Mouse (Mus musculus): ENCODE results near the gene Cyp2c54. TPM values are rescaled to one million over a fixed set of nuclear protein-coding genes. Genes with fewer than 3 reads are reported as not detected.
"Not testable (repeated sequence)": the region's sequence is repeated elsewhere in the genome, so short reads cannot be mapped to it uniquely, and the experiment has no call there.

The Cyp2c54 gene
- not detected in 2 replicates for polyA plus RNA-seq (2014; fragmentation: Nextera tagmentation; extraction: Ambion mirVana)

DNA sequence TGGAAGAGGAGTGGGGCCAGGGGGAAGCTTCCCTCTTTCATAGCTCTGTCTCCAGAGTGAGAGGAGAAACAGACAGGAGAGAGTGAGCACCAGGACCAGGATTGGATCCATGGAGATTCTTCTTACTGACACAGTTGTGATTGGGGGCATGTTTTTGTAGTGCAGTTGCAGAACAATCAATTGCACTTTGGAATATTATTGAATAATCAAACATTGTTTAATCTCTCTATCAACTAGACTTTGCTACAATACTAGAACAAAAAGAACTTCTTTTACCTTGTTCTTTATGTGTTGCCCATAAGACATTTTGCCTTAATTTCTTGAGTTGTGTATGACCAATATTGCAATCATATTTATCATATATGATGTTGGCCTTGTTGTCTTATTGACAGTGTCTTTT is at the start of gene Cyp2c54:
Gene Cyp2c54, minus strand, starts transcription at position 127 of the 400 bp plus-strand sequence.
- Histone ChIP-seq H3K4me3 (ENCODE audit: low read length) (no peak within 1 kb of the TSS), H3K9ac (ENCODE audit: low read depth, low read length) (no peak within 1 kb of the TSS), H3K36me3 (ENCODE audit: control insufficient read depth, insufficient read depth, low read length) (no peaks in the 10 kb centered on the region), H3K27me3 (ENCODE audit: control insufficient read depth, insufficient read depth, low read length) (no peaks in the 10 kb centered on the region), H3K4me2 (replicated peaks; ENCODE audit: low read depth, low read length) (no peak within 1 kb of the TSS), H3K9me3 (ENCODE audit: control insufficient read depth, low read length) (no peaks in the 10 kb centered on the region), H3K27ac (ENCODE audit: low read depth, low read length) (no peak within 1 kb of the TSS), H3K4me1 (ENCODE audit: control insufficient read depth, insufficient read depth, low read length) (no peaks in the 10 kb centered on the region)
- no peak for ATAC-seq (ENCODE audit: low FRiP score, low TSS enrichment)

DNA sequence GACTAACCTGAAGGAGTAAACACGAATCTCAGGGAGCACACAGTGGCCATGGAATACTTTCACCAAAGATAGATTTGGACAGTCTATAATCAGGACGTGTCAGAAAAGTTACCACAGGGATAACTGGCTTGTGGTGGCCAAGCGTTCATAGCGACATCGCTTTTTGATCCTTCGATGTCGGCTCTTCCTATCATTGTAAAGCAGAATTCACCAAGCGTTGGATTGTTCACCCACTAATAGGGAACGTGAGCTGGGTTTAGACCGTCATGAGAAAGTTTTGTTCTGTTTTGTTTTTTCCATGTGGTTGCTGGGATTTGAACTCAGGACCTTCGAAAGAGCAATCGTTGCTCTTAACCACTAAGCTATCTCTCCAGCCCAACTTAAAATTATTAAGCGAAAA is 46.0 kb upstream of the Cyp2c54 start:
- H3K27me3 ChIP-seq (ENCODE audit: control insufficient read depth, insufficient read depth, low read length); H3K27ac ChIP-seq (ENCODE audit: low read depth, low read length); H3K4me3 ChIP-seq (ENCODE audit: low read length); ATAC-seq (ENCODE audit: low FRiP score, low TSS enrichment); H3K4me2 ChIP-seq (replicated peaks; ENCODE audit: low read depth, low read length); H3K9me3 ChIP-seq (ENCODE audit: control insufficient read depth, low read length); H3K9ac ChIP-seq (ENCODE audit: low read depth, low read length); H3K36me3 ChIP-seq (ENCODE audit: control insufficient read depth, insufficient read depth, low read length); H3K4me1 ChIP-seq (ENCODE audit: control insufficient read depth, insufficient read depth, low read length): not testable (repeated sequence)
- 82% methylated on average over 13 of the region's 13 CpGs for WGBS

DNA sequence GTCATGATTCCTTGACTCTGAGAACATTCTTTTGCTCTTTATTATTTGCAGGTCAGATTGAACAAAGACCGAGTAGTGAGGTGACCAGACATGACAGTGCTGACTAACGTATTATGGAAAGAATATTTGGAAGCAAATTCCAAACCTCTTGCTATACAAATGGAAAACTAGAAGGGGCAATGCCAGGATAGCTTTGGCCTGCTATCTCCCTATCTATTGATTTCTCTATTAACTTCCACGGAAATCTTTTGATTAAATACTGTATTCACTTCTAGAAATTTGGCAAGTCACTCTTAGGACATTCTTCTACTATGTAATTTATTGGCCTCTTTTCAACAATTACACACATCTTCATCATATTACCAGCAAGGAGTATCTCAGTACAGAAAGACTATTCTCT is 17.5 kb upstream of the Cyp2c54 start:
- ATAC-seq (ENCODE audit: low FRiP score, low TSS enrichment) = no peak
- Histone ChIP-seq H3K4me3 (ENCODE audit: low read length) (no peak overlapping the region), H3K36me3 (ENCODE audit: control insufficient read depth, insufficient read depth, low read length) (no peaks in the 10 kb centered on the region), H3K4me2 (replicated peaks; ENCODE audit: low read depth, low read length) (no peak overlapping the region), H3K9me3 (ENCODE audit: control insufficient read depth, low read length) (no peaks in the 10 kb centered on the region), H3K9ac (ENCODE audit: low read depth, low read length) (no peak overlapping the region), H3K27ac (ENCODE audit: low read depth, low read length) (no peak overlapping the region), H3K4me1 (ENCODE audit: control insufficient read depth, insufficient read depth, low read length) (no peaks in the 10 kb centered on the region), H3K27me3 (ENCODE audit: control insufficient read depth, insufficient read depth, low read length) (no peaks in the 10 kb centered on the region)
- 84% methylated on average over 3 of the region's 3 CpGs for WGBS

- ATAC-seq (ENCODE audit: low FRiP score, low TSS enrichment); H3K27me3 ChIP-seq (ENCODE audit: control insufficient read depth, insufficient read depth, low read length); H3K4me2 ChIP-seq (replicated peaks; ENCODE audit: low read depth, low read length); H3K4me3 ChIP-seq (ENCODE audit: low read length); H3K27ac ChIP-seq (ENCODE audit: low read depth, low read length); H3K36me3 ChIP-seq (ENCODE audit: control insufficient read depth, insufficient read depth, low read length); H3K9ac ChIP-seq (ENCODE audit: low read depth, low read length); H3K9me3 ChIP-seq (ENCODE audit: control insufficient read depth, low read length); H3K4me1 ChIP-seq (ENCODE audit: control insufficient read depth, insufficient read depth, low read length): not testable (repeated sequence)
- WGBS = 97% methylated on average over 1 of the region's 1 CpGs
Measured at GRCm38 (mm10) chr19:40089421-40089820, 15.8 kb upstream of the Cyp2c54 start, which contains the start of gene Cyp2c50. Gene Cyp2c50, plus strand, starts transcription at chr19:40089688.

DNA sequence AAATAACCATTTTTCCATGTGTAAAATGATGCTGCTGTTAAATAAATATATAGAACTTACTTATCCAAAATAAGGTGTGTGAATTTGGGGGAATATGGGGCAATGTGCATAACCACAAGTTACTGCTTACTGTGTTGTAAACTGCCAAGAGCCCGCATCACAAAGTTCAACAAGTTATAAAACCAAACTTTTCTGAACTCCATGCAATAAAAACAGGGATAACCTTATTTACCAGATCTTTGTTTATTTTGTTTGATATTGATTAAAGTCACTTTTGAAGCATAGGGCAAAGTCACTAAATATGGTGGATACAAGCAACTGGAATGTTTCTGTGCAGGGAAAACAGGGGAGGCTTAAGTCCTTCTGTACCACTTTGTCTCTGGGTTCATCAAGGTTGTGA is 14.8 kb upstream of the Cyp2c54 start:
- no peak overlapping the region for H3K9ac ChIP-seq (ENCODE audit: low read depth, low read length)
- ATAC-seq (ENCODE audit: low FRiP score, low TSS enrichment) = no peak

GRCm38 (mm10) chr19:39992140-39992539 is 81.5 kb downstream of the Cyp2c54 start, which contains the start of gene Cyp2c37:
Gene Cyp2c37, plus strand, starts transcription at chr19:39992424.
- WGBS = 90% methylated on average over 1 of the region's 1 CpGs
- not testable (repeated sequence) for H3K9ac ChIP-seq (ENCODE audit: low read depth, low read length); H3K36me3 ChIP-seq (ENCODE audit: control insufficient read depth, insufficient read depth, low read length); H3K4me2 ChIP-seq (replicated peaks; ENCODE audit: low read depth, low read length); H3K9me3 ChIP-seq (ENCODE audit: control insufficient read depth, low read length); H3K4me1 ChIP-seq (ENCODE audit: control insufficient read depth, insufficient read depth, low read length); H3K27me3 ChIP-seq (ENCODE audit: control insufficient read depth, insufficient read depth, low read length); ATAC-seq (ENCODE audit: low FRiP score, low TSS enrichment); H3K4me3 ChIP-seq (ENCODE audit: low read length); H3K27ac ChIP-seq (ENCODE audit: low read depth, low read length)

More for the DNA sequence above, 14.8 kb upstream of the Cyp2c54 start:
- 83% methylated on average over 1 of the region's 1 CpGs for WGBS
- no peaks in the 10 kb centered on the region for H3K4me1 ChIP-seq (ENCODE audit: control insufficient read depth, insufficient read depth, low read length)
- H3K4me3 ChIP-seq (ENCODE audit: low read length) = no peak overlapping the region
- no peak overlapping the region for H3K4me2 ChIP-seq (replicated peaks; ENCODE audit: low read depth, low read length)
- H3K27me3 ChIP-seq (ENCODE audit: control insufficient read depth, insufficient read depth, low read length) = no peaks in the 10 kb centered on the region
- no peaks in the 10 kb centered on the region for H3K36me3 ChIP-seq (ENCODE audit: control insufficient read depth, insufficient read depth, low read length)
- H3K27ac ChIP-seq (ENCODE audit: low read depth, low read length) = no peak overlapping the region
- H3K9me3 ChIP-seq (ENCODE audit: control insufficient read depth, low read length) = no peaks in the 10 kb centered on the region

DNA sequence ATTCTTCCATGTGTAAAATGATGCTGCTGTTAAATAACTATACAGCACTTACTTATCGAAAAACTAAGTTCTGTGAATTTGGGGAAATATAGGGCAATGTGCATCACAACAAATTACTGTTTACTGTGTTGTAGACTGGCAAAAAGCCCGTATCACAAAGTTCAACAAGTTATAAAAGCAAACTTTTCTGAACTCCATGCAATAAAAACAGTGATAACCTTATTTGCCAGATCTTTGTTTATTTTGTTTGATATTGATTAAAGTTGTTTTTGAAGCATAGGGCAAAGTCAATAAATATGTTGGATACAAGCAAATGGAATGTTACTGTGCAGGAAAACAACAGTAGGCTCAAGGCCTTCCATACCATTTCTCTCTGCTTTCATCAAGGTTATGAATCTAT is 84.2 kb downstream of the Cyp2c54 start:
- no peak overlapping the region for H3K4me2 ChIP-seq (replicated peaks; ENCODE audit: low read depth, low read length)
- WGBS = 78% methylated on average over 2 of the region's 2 CpGs

More for the DNA sequence above, 84.2 kb downstream of the Cyp2c54 start:
- H3K36me3 ChIP-seq (ENCODE audit: control insufficient read depth, insufficient read depth, low read length) = no peaks in the 10 kb centered on the region
- H3K4me1 ChIP-seq (ENCODE audit: control insufficient read depth, insufficient read depth, low read length) = no peaks in the 10 kb centered on the region
- H3K9ac ChIP-seq (ENCODE audit: low read depth, low read length) = no peak overlapping the region
- H3K9me3 ChIP-seq (ENCODE audit: control insufficient read depth, low read length) = no peaks in the 10 kb centered on the region
- H3K27me3 ChIP-seq (ENCODE audit: control insufficient read depth, insufficient read depth, low read length) = no peaks in the 10 kb centered on the region
- no peak for ATAC-seq (ENCODE audit: low FRiP score, low TSS enrichment)
- H3K4me3 ChIP-seq (ENCODE audit: low read length) = no peak overlapping the region
- no peak overlapping the region for H3K27ac ChIP-seq (ENCODE audit: low read depth, low read length)

Other genes starting within 250 kb of the Cyp2c54 start
- not detected in 2 replicates for gene Cyp2c69, start 187.0 kb downstream of the Cyp2c54 start, polyA plus RNA-seq (2014; fragmentation: Nextera tagmentation; extraction: Ambion mirVana)
- gene Cyp2c37, start 81.4 kb downstream of the Cyp2c54 start, polyA plus RNA-seq (2014; fragmentation: Nextera tagmentation; extraction: Ambion mirVana) = not detected in 2 replicates
- not detected in 2 replicates for gene Cyp2c50, start 15.9 kb upstream of the Cyp2c54 start, polyA plus RNA-seq (2014; fragmentation: Nextera tagmentation; extraction: Ambion mirVana)
- gene Cyp2c70, start 113.5 kb upstream of the Cyp2c54 start, polyA plus RNA-seq (2014; fragmentation: Nextera tagmentation; extraction: Ambion mirVana) = not detected in 2 replicates
- gene Pdlim1, start 198.0 kb upstream of the Cyp2c54 start, polyA plus RNA-seq (2014; fragmentation: Nextera tagmentation; extraction: Ambion mirVana) = 28.6 and 30.8 TPM in 2 replicates

Measured in kidney, embryonic 14.5 days (tissue).